Mouse (Mus musculus) large intestine, adult 2 months (tissue): ENCODE measurements around the gene Klhl3. TPM values are rescaled to one million over a fixed set of nuclear protein-coding genes. Genes with fewer than 3 reads are reported as not detected.

Experiments used
- DNase-seq: peaks from one replicate; pipeline ENCODE4 v3.0.0-alpha.2; 2012; ENCODE audit warnings: low read depth, low spot score
- WGBS: fragments of 180-500 bp; shearing (Covaris S2); methylation state at CpG from one replicate; pipeline ENCODE4 v1.1.7; 2018; 5-methylcytosine and 5-hydroxymethylcytosine counted together
- polyA plus RNA-seq: library from polyadenylated mRNA; depleted of rRNA; stranded (reverse); fragments of >200 nt; gene quantifications from 2 replicates; pipeline ENCODE4 v1.2.3, GENCODE M21; 2012

The Klhl3 gene
- polyA plus RNA-seq, 1 experiment: 0.27 TPM

DNA sequence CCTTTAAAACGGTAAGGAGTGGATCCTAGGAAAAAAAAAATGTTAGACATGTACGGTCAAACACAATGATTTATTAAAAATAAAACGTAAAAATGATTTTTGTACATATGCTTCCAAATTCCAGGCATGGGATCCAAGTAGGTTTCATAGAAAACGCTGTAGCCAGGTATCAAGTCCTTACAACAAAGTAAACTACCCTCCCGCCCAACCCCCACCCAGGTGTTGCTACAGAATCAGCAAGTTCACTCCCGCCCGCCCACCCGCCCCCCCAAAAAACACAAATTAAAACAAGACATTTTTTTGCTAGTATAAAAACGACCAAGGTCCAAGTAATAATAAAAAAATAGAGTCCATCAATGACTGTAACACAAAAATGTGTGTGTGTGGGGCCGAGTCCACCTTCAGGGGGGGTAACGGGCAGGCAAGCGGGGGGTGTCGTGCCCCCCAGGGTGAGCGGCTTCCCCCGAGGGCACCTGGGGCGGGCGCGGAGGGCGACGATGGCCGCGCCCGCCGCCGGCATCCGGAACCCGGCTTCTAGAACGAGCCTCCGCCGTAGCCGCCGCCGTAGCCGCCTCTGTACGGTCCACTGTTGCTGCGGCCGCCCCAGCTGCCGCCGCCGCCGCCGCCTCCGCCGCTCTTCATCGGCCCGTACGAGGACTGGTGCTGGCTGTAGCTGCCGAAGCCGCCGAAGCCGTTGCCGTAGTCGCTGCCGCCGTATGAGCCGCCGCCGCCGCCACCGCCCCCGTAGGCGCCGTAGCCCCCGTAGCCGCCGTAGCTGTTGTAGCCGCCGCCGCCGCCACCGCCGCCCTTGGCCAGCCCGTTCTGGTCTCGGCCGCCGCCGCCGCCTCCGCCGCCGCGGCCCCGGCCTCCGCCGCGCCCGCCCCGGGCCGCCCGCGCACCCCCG, 13.7 kb upstream of the Klhl3 start:
- no peak for DNase-seq
- WGBS: 1% methylated on average over 74 of the region's 92 CpGs

DNA sequence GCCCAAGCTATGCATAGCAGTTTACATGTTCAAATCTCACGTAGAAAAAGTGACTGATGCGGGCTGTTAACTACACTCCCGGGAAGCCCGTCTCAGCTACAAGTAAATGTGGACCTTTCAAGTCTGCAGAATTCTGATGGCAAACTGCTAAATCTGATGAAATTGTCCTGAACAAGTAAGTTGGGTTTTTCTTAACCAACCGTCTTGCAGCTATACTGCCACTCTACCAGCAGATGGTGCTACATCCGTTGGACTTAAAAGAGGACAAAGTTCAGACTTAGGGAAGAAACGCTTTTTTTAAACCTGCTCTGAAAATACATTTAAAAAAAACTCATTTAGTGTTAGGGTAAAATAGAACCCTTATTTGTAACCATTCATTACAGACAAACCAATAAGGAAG, 12.7 kb upstream of the Klhl3 start:
- no peak for DNase-seq

DNA sequence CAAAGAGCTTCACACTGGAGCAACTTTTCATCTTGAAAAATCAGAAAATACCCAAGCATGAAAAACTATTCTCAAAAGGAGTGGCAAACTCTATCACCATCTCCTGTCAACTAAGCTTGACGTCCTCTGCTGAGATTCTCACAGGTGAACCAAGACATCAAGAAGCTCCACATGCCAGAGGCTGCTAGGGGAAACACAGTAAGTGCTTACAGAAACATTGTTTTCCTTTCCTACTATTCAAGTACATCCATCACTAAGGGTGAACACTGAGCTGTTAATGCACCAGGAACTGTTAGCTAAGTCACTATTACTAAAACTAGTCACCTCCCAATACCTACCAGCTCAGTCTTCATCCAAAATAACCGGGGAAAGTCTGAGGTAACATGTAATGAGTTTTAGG, 11.6 kb upstream of the Klhl3 start:
- DNase-seq: no peak
- 46% methylated on average over 2 of the region's 2 CpGs for WGBS

More for the DNA sequence above, 12.7 kb upstream of the Klhl3 start:
- 6% methylated on average over 7 of the region's 7 CpGs for WGBS

DNA sequence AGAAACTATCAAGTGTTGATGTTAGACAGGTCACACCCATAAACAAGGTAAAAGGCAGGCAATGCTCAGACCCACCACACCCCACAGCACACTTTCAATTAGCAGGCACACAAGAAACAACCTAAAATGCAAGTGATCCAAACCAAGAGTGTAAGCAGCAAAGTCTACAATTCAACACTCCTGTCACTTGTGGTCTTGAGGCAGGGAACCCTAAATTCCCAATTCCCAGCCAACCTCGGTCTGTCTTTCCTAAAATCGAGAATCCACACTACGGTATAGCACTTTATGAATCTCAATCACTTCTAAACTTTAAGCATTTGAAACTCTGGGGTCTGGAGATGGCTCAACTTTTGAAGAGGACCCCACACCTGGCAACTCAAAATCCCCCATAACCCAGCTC, 10.9 kb upstream of the Klhl3 start:
- no peak for DNase-seq
- 79% methylated on average over 3 of the region's 3 CpGs for WGBS

DNA sequence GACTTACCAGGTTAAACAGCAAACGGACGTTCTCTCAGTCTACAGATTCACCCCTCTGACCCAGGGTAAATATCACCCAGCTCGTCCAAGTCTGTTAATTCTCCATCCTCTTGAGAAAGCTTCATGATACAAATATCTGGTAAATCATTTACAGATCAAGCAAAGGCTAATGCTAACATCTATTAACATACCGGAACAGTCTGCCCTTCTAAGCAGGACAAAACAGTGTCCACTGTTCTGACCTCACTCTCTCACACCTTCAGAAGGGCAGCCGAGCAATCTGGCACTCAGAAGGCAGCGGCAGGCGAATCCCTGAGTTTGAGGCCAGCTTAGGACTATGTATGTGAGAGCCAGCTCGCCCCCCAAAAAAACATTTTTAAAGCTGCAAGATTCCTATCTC, 10.0 kb upstream of the Klhl3 start:
- WGBS: 39% methylated on average over 8 of the region's 8 CpGs
- no peak for DNase-seq

DNA sequence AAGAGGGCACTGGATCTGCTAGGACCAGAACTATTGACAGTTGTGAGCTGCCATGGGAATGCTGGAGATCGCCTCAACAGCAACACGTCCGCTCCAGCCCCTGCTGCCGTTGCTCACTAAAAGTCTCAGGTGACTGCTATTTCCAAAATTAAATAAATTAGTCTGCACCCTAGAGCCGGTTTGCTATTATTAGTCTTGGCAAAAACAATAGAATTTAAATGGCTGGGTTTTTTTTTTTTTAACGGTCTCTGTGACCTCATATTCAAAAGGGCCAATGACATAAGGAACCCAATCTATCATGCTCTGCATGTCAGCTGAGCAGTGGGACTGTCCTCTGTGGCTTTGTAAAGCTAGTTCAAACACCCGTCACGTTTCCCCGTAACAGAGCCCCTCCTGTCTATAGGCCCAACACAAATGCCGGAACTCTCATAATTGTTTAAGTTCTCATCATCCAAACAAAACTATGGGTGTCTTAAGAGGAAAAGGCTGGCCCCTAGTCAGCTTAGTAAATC, 9.4 kb upstream of the Klhl3 start:
- WGBS: 54% methylated on average over 10 of the region's 10 CpGs
- no peak for DNase-seq

DNA sequence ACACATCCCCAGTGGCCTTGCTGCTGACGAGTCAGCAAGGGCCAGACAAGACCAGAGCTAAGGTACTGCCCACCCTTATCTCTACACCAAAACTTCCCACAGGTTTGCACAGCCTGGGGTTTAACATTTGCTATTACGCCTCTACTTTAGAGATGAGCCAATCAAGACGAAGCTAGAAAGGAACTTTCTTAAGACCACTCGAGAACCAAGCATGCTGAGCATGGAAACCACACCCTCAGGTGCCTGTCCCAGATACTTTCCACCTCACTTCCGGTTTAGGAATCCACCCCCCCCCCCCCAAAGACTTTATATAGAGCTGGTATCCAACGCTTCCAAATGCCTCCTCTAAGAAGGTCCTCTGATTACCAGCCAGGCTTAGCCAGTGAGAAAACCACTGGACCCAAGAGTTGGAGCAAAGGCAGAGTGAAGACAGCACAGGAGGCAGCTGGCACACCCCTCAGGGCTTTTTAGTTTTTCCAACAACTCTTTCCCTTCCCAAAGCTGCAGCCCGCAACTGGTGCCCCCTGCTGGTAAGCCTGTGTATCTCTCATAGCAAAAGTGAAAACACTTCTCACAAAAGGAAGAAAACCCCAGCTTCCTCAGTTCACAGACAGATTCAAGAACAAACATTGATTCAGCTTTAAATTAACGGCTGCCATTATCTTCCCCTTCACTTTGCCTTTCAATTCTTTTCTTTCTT, 4.1 kb upstream of the Klhl3 start:
- 53% methylated on average over 8 of the region's 8 CpGs for WGBS
- DNase-seq: no peak

DNA sequence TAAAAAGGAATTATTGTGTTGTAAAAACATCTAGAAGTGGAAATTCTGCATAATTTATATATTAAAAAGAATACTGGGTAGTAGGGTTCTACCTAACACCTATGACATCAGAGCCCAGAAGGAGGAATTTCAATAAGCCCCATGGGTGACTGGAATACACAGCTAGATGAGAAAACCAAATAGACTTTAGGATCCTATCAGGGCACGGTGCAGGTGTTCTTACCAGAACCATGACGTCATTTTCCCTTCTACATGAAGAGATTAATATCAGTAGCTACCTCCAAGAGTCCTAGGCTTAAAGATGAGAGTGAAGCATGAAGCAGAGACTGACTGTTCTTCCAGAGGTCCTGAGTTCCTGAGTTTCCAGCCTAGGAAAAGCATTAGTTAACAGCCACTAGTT, 3.4 kb upstream of the Klhl3 start:
- 79% methylated on average over 2 of the region's 2 CpGs for WGBS
- no peak for DNase-seq

DNA sequence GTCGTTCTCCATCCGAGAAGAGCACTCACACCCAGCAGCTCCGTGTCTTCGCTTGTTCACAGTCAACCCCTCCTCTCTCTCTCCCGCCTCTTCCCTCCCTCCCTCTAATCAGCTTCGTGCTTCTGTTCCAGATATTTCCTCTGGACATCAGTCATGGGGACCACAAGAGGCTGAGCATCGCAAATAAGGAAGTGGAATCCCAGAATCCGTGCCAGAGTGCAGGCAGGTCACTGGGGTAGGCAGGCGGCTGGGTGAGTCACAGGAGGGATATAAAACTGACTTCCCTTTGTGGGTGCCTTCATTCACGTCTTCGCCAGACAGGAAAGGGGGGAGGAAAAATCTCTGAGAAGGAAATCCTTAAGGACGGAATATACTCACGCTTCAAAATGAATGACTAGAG, 1.8 kb upstream of the Klhl3 start:
- DNase-seq: no peak

DNA sequence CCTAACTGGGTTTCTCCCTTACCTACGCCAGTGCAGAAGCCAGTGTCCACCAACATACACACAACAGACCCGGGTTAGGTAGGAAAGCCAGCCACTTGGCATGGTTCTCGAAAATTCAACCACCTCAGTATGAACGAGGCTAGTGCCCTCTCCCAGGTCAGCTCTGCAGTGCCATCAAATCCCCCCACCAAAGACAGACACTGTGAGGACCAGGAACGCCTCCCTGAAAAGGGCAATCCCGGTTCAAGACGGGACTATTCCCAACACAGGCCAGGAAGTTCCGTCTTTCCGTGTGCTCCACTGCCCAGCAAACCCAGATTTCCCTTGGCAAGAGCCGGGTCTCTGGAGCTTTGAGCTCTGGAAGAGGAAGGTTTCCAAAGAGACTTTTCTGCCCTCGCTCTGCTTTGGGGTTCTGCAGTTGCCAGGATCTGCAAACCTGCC, 771 bp downstream of the Klhl3 start:
- 8% methylated on average over 11 of the region's 11 CpGs for WGBS

More for the DNA sequence above, 1.8 kb upstream of the Klhl3 start:
- 4% methylated on average over 13 of the region's 13 CpGs for WGBS

DNA sequence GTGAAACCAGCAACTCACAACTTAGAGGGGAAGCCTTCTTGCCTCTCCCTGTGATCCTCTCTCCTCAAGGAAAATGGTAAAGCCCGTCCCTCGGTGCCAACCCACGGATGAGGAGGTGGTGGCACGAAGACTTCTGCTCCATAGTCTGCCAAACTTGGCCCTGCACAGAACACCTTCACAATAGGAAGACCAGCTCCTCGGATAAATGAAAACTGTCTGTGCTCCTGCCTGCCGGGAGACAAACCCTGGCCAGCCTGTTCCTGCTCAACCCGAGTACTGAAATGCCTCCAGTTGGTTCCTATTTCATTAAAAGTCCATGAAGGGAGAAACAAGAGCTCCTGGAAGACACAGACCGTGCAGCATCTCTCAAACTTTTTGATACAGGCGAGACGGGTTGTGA, 1.2 kb downstream of the Klhl3 start:
- DNase-seq: no peak
- WGBS: 57% methylated on average over 10 of the region's 10 CpGs

More for the DNA sequence above, 771 bp downstream of the Klhl3 start:
- DNase-seq: no peak

DNA sequence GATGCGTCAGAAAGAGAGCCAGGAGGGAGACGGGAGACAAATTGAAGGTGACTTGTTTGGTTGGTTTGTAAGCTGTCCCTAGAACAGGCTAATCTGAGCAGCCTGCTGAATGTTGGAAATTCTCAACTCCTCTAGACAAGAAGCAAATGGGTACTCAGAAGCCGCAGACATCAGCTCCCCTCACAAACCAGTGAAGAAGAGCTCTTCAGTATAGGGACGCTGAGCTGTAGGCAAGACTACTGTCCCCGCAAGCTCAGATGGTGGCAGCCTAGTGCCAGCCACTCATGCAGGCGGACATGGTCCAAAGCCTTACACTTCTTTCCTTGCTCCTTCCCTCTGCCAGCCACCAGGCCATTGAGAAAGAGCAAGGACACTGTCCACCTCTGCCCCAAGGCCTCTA, 2.1 kb downstream of the Klhl3 start:
- DNase-seq: no peak
- WGBS: 96% methylated on average over 6 of the region's 6 CpGs

DNA sequence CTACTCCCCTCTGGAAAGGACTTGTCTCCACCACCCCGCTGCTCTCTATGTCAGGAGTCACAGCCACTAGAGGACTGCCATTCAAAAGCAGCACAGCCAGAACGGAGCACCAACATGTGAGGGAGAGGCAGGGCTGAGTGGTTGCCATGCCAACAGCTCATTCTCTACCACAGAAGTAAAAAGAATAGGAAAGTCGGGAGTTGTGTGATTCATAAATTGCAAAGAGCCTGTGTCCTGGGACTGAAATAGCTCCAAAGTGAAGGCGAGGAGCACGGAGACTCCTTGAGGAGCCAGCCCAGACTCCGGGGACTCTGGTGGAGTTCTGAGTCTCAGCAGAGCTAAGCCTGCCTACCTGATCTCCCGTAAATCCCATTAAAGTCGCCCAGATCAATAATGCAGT, 22.7 kb downstream of the Klhl3 start:
- WGBS: 62% methylated on average over 8 of the region's 8 CpGs
- DNase-seq: no peak

DNA sequence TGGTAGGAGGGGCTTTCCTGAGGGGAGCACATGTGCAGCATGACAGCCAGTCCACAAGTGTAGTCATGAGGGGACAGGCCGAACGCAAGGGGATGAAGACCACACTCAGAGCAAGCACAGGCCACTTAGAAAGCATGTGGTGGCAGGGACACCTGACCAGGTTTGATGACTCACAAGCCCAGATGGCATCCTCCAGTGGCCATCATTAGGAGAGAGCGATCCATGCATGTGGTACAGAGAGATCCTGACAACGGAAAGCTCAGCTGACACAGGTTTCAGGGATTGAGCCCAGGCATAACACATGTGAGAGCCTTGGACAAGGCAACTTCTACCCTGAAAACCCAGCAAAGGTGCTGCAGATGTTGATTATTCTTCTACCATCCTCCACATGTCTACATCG, 29.0 kb downstream of the Klhl3 start:
- DNase-seq: no peak
- 88% methylated on average over 5 of the region's 5 CpGs for WGBS

DNA sequence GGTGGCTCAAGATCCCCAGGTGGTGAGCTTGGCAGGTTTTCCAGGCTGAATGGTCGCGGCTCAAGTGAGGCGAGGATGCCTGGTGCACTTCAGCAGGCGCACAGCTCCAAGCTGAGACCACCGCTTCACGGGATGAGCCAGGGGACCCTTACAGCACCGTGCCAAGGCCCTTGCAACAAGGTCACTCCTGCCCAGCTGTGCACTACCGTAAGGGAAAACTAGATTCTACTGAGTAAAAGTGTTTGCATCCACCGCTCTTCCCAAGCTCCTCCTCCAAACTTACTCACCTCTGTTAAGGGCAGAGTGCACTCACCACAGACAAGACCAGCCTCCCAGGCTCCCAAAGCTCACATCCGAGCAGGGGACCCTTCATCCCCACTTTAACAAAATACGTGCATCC, 29.9 kb downstream of the Klhl3 start:
- WGBS: 86% methylated on average over 11 of the region's 11 CpGs
- DNase-seq: no peak

DNA sequence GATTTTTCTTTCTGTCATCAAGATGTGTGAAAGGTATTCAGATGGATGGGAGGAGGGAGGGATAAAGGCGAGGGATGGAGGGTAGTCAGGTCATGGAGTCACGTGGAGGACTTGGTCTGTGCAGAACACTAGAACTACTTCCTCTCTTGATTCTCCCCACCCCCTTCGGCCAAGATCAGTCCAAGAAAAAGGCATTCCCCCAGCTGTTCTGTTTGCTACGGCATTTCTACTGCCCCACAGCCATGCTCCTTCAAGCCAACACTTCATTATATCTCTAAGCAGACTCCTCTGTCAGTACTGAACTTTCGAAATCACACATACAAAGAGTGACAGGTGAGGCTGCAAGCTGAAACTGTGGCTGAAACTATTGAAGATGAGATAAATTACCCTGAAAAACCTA, 30.3 kb downstream of the Klhl3 start:
- 75% methylated on average over 5 of the region's 5 CpGs for WGBS
- no peak for DNase-seq

DNA sequence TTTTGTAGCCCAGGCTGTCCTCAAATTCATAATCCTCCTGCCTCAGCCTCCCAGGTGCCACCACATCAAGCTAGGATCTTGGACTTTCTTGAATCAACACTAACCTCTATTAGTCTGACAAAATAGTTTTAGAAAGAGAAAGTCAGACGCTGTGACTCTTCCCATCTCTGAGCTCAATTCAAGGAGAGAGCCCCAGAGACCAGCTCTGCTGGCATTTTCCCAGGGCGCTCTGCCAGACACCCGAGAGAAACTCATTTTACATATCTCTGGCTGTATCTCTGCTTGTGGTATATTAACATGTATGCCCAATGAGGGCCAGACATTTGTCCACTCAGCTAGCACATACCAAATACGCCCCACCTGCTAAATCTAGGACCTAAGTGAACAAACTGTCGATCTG, 35.0 kb downstream of the Klhl3 start:
- DNase-seq: no peak
- WGBS: 74% methylated on average over 5 of the region's 5 CpGs

DNA sequence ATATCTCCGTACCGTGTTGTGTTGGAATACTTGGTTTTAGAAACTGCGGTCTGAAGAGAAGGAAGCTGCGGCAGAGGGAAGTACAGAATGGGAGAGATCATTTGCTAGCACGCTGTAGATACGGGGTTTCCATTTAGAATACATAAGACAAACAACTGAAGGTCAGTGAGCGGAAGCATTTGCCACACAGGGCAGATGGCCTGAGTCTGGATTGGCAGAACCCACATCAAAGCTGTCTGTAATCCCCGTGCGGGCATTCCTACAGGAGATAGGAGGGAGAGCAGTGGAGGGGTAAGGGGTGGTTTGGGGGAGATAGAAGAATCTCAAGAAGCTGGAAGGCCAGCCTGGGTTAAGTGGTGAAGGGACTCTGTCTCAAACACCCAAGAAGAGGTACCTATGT, 38.5 kb downstream of the Klhl3 start:
- 89% methylated on average over 9 of the region's 9 CpGs for WGBS
- no peak for DNase-seq

DNA sequence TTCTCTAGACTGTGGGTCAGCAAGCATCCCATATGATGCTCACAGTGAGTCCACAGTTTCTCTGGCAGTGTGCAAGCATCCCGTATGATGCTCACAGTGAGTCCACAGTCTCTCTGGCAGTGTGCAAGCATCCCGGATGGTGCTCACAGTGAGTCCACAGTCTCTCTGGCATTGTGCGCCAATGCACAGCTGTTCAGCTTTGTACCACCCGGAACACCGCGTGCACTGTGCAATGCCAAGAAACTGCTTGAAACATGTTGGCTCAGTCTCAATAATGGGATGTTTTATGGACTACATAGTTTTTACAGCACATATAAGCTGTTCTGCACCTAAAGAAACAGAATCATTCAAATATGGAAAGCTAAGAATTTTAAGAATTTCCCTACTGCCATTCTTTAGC, 38.9 kb downstream of the Klhl3 start:
- WGBS: 82% methylated on average over 6 of the region's 6 CpGs
- DNase-seq: no peak

DNA sequence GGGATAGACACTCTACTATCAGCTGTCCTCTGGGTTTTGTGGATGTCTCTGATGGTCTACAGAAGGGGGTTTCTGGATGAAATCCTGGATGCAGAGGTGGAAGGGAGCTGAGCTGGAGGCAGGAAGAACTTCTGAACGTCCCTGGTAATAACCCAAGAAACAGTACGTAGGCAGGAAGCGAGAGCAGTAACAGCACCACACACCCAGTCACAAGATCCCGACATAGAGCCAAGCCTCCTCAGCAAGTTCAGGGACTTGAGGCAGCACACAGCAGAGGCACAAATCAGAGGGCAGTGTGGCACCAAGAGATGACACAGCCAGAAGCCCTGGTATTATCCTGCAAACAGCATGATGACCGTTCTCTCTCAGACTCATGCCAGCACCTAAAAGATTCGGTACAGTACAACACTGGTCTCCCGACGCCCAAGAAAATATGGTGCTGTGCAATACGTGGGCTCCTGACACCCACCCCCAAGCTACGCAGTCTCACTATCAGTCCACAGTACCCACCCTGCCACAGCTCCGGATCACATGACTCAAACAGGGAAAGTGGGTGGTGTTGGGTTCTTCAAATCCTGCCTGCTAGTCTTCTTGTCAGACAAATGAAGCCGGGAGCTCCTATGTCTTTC, 40.0 kb downstream of the Klhl3 start:
- no peak for DNase-seq
- 86% methylated on average over 12 of the region's 12 CpGs for WGBS
